15 mouse cellular contexts compared by ENCODE assay signal in the genomic region with DNA sequence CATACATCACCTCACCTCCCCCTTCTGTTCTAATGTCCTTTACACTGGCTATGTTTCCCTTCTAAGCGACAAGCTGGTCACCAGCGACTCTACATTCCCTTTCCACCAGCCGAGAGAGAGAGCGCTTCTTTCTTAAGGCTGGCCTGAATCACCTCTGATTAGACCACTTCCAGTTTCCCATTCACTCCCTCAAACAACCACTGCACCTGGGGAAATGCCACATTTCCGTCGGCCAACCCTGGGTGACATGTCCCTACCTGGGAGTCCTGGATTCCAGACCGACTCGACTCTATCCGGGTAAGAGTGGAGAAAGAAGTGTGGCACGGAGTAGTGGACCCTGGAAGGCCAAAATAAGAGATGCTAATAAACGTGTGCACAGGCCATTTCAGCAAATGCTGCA.
"Had no signal": no experiment of that assay in that cellular context is flagged by ENCODE, and none has a peak within 500 bp of the region (broad histone marks: within the 10 kb centered on the region; RNA-seq: fewer than 3 reads in every experiment).

No protein-coding gene starts in this region.

- H3K4me2 ChIP-seq: lung, embryonic 14.5 days; midbrain, embryonic 12.5 days; neural tube, embryonic 13.5 days; neural tube, embryonic 15.5 days had no signal

- ATAC-seq: midbrain, embryonic 16.5 days had no signal

- H3K4me3 ChIP-seq: midbrain, embryonic 10.5 days; midbrain, embryonic 12.5 days; myocyte; neural tube, embryonic 13.5 days; neural tube, embryonic 15.5 days had no signal

- H3K27me3 ChIP-seq: neural tube, embryonic 13.5 days; neural tube, embryonic 15.5 days had no signal

- DNase-seq: lung, embryonic 14.5 days; lung, postnatal 10 days; lung, postnatal 4 days; midbrain, embryonic 14.5 days; retina, postnatal 1 day; spleen, adult 18-20 months; thymus, adult 18-20 months; thymus, postnatal 14 days; thymus, postnatal 36 days had no signal

- H3K36me3 ChIP-seq: midbrain, embryonic 10.5 days; midbrain, embryonic 12.5 days; neural tube, embryonic 13.5 days; neural tube, embryonic 15.5 days had no signal

- H3K9me3 ChIP-seq: midbrain, embryonic 10.5 days; midbrain, embryonic 12.5 days; neural tube, embryonic 13.5 days; neural tube, embryonic 15.5 days had no signal

- H3K9ac ChIP-seq: lung, embryonic 14.5 days; midbrain, embryonic 12.5 days; neural tube, embryonic 13.5 days; neural tube, embryonic 15.5 days had no signal

- H3K27ac ChIP-seq: midbrain, embryonic 10.5 days; midbrain, embryonic 12.5 days; neural tube, embryonic 13.5 days; neural tube, embryonic 15.5 days had no signal
